Mouse (Mus musculus) kidney, postnatal 36 days (tissue): ENCODE data around the gene Serbp1.

Experiments used
- DNase-seq, 2 experiments: peaks; one replicate each; pipeline ENCODE4 v3.0.0; 2021 to 2022; ENCODE audit warnings: mixed read lengths in 2 of 2

The Serbp1 gene

DNA sequence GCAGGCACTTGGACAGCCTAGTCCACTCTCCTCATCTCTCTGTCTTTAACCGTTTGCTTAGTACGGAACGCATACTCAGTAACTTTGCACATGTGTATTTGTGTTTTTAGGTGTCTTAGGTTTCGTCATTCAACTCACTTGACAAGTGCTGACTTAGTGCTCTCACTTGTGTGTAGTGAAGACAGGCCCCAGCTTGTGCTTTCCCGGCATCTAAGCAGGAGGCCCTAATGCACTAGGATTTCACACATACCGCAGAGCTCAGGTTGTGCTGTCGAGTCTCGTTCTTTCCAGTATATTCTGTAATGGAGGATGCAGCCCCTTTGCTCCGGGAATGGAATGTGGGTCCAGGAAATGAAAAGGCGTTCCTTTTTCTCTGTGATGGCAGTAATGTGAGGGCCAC, 65.2 kb downstream of the Serbp1 start:
- no peak for DNase-seq

DNA sequence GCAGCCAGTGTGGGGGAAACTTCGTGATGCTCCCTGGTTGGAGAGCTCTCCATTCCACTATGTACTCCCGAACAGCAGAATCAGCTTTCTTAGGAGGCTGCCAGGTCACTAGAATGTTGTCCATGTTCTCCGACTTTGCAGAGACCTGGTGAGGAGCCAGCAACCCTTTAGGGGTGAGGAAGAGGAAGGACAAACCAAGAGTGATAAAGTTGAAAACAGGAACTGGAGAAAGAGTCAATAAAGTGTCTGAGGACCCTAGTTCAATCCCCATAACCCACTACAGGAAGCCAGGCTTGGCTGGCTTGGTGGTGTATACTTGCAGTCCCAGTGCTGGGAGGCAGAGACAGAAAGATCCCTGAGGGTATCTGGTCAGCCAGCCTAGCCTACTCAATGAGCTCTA, 71.0 kb downstream of the Serbp1 start:
- DNase-seq: no peak

DNA sequence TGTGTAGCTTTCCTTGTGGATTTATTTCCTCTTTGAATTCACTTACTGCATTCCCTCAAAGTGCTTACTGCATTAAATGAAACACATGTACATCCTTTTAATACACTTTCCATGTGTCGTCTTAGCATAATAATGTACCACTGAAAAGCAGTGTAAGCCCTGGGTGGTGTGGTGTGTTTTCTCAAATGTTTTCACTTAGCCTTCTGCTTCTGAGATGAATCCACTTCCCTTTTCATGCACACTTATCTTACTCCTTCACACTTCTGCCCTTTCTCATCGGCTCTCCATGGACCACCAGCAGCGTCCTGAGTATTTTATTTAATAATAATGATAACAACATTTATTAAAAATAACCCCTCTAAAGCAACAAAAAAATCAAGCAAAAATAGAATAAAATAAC, 71.8 kb downstream of the Serbp1 start:
- DNase-seq: no peak

DNA sequence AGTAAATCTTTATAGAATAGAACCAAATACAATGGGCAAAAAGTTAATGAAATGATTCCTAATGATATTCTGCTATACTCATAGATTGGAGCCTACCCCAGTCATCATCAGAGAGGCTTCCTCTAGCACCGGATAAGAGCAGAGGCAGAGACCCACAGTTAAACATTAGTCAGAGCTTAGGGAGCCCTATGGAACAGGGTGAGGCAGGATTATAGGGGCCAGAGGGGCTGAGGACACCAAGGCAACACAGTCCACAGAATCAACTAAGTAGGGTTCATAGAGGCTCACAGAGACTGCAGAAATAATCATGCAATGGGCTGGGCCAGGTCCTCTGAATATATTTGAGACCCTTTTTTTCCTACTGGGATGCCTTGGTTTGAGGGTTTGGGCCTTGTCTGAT, 76.7 kb downstream of the Serbp1 start:
- DNase-seq: no peak

DNA sequence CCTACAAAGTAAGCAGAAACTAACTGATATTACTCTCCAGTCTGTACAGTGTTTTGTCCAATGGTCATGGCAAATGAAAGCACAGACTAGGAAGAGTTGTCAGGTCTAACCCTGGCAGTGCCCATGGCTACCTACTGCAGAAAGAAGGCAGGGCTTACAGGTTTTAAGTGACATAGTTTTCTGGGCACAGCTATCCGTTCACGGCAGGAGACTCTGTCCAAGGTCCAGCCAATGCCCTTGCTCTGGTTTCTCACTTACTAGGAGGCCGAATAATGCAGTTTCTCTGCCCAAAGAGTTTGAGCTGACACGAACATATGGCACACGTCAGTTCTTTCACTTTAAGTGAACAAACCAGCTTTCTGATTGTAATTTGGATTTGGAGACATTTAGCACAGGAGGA, 79.1 kb downstream of the Serbp1 start:
- peak; percentile 25 to 28 for DNase-seq

DNA sequence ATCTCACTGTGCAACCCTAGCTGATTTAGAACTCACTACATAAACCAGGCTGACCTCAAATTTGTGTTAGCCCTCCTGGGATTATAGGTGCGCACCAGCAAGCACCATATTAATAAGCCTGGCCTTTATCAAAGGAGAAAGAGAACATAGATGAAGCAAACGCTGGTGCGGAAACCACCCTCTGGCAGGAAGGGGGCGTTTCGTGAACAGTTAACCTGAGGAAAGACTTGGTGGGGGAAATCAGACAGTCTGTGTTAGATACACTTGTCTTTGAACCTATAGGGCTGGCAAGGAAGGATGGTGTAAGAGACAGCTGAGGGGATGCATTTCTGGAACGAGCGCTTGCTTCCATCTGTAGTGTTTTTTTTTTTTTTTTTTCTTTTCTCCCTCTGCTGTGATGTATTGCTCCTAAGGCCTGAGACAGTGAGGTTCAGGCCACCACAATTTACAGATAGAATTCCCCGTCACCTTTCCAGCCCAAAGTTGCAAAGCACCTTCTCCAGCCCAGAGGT, 79.9 kb downstream of the Serbp1 start:
- DNase-seq: no peak

DNA sequence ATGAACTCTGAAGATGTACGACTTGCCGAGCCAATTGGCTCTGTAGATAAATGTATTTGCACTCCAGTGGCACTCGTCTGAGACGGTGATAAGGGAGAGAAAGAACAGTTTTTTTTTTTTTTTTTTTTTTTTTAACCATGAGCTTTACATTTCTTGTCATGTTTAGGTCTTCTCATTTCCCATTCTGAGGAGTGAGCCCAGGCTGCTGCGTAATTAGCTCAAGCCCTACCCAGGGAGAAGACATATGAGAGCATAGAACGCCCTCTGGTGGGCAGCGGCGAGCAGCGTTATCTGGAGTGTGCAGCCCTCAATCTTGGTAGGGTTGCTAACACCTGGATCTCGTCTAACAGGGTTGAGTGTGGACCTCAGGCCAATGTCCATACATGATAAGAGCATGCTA, 80.5 kb downstream of the Serbp1 start:
- DNase-seq: peak; percentile 68 to 86

DNA sequence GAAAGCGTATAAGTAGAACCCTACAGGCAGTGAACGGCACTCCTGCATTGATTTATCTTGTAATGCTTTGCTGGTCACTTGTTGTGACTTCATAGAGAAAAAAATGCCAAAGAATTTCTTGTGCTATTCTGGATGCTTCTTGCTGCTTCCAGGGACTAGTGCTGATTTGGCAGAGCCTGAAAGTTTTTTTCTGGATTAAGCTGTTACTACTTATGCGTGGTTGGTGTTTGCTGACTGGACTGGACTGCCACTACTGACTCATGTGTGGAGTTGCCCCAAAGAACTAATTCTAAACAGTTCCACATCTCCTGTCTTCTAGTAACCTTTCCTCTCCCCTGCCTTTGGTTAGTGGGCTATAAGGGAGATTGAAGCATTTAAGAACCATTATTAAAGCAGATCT, 85.8 kb downstream of the Serbp1 start:
- DNase-seq: no peak

DNA sequence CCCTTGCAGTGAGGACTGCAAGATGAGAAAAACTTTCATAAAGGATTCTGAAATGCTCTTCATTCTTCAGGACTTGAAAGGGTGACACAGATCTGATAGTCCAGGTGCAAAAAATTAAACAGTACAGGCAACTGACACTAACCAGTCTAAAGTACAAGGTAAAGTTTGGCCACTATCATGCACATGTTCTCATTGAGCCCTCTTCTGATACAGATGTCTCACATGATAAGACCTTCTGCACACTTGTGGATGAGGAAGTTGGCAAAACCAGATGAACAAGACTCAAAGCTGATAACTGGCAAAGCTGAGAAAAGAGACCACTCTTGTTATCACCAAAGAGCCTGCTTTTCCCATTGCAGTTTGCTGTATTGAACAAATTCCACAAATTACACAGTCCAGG, 100.0 kb downstream of the Serbp1 start:
- DNase-seq: no peak

DNA sequence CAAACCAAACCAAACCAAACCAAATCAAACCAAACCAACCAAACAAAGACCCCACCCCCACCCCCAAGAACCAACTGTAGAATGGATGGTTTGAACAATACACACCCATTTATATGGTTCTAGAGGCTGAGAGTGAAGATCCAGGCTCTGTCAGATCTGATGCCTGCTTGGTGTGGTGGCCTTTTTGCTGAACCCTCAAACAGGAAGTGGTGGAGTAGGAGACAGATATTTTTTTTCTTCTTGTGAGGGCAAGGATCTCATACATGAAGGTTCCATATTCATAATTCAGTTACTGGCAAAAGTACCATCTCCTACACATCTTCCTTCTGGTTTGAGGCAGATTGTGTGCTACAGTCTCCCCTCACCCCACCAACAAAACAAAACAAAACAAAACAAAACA, 101.5 kb downstream of the Serbp1 start:
- DNase-seq: no peak
